Mouse (Mus musculus) embryonic facial prominence, embryonic 10.5 days (tissue): ENCODE results near the gene Fgr. TPM values are rescaled to one million over a fixed set of nuclear protein-coding genes. Genes with fewer than 3 reads are reported as not detected.

Experiments used
- DNase-seq: peaks from one replicate; pipeline ENCODE4 v3.0.0-alpha.2; 2017; ENCODE audit warnings: low spot score
- H3K27ac ChIP-seq: fragments of 300-500 bp; sonication (generic); replicated peaks from 2 replicates; pipeline ENCODE4 v1.5.1; 2016; ENCODE audit warnings: mild to moderate bottlenecking
- H3K27me3 ChIP-seq: fragments of 300-500 bp; sonication (generic); replicated peaks from 2 replicates; pipeline ENCODE4 v1.6.1; 2016; ENCODE audit warnings: low read depth, mild to moderate bottlenecking; ENCODE audit not compliant: poor library complexity, severe bottlenecking
- H3K36me3 ChIP-seq: fragments of 300-500 bp; sonication (generic); replicated peaks from 2 replicates; pipeline ENCODE4 v1.6.1; 2016; ENCODE audit warnings: mild to moderate bottlenecking, moderate library complexity
- H3K4me1 ChIP-seq: fragments of 300-500 bp; sonication (generic); 2 replicates; pipeline ENCODE4 v1.6.1; 2016
- H3K4me3 ChIP-seq: fragments of 300-500 bp; sonication (generic); 2 replicates; pipeline ENCODE4 v1.5.1; 2016; ENCODE audit warnings: mild to moderate bottlenecking, moderate library complexity
- H3K9me3 ChIP-seq: fragments of 300-500 bp; sonication (generic); 2 replicates; pipeline ENCODE4 v1.6.1; 2016; ENCODE audit warnings: mild to moderate bottlenecking
- WGBS: fragments of 180-500 bp; shearing (Covaris S2); methylation state at CpG from one replicate; pipeline ENCODE4 v1.1.7; 2016; 5-methylcytosine and 5-hydroxymethylcytosine counted together
- polyA plus RNA-seq: library from polyadenylated mRNA; unstranded; fragments of >200 nt; fragmentation: Nextera tagmentation; extraction: Ambion mirVana; gene quantifications from 2 replicates; pipeline ENCODE4 v1.2.1, GENCODE M21; 2016

Fgr gene
- polyA plus RNA-seq, 1 experiment from 2014 or later: 0.21 TPM

GRCm38 (mm10) chr4:133047353-133048105 is 73.6 kb downstream of the Fgr start:
- Histone ChIP-seq H3K4me3 (peak overlapping the region; percentile 38), H3K4me1 (peaks cover 100% of the 10 kb centered on the region), H3K27me3 (no peaks in the 10 kb centered on the region), H3K36me3 (no peaks in the 10 kb centered on the region), H3K9me3 (no peaks in the 10 kb centered on the region), H3K27ac (peak overlapping the region; percentile 92)
- DNase-seq: peak; percentile 83
- 9% methylated on average over 16 of the region's 16 CpGs for WGBS

- DNase-seq: no peak
- no peaks in the 10 kb centered on the region for H3K9me3 ChIP-seq
- H3K4me3 ChIP-seq: peak overlapping the region; percentile 21; the same call in 1 of the 2 replicates
- 72% methylated on average over 19 of the region's 19 CpGs for WGBS
- peak overlapping the region; percentile 92 for H3K27ac ChIP-seq
- H3K27me3 ChIP-seq: no peaks in the 10 kb centered on the region
- peaks cover 100% of the 10 kb centered on the region for H3K4me1 ChIP-seq
- H3K36me3 ChIP-seq: peaks cover 17% of the 10 kb centered on the region
Measured at GRCm38 (mm10) chr4:133049071-133049920, 75.4 kb downstream of the Fgr start.

DNA sequence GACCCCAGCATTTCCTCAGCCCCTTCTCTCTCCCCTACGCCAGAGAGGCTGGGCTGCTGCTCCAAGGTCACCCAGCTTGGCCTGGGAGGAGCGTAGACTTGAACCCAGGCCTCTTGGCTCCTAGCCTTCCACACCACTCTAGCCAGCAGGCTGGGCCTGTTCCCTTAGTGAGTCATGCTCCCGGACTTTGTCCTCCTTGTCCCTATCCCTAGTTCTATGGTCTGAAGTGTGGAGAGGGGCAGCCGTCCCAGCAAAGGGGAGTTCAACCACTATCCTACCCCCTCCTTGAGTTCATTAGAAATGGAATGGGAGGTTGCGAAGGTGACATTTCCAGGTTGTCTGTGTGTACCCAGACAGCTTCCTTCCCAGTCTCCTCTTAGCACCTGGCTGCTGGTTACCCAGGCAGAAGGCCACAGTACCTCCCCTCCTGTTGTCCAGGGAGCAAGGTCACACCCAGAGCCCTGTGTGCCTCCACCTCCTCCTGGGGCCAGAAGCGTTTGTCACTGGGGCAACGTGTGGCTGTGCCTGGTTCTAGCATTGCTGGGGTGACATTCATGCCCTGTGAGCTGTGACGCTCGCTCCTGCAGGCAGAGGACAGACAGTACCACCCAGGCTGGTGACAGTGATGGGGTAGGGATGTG is 76.4 kb downstream of the Fgr start:
- H3K36me3 ChIP-seq: peaks cover 27% of the 10 kb centered on the region
- peaks cover 100% of the 10 kb centered on the region for H3K4me1 ChIP-seq
- DNase-seq: no peak
- WGBS: 69% methylated on average over 9 of the region's 9 CpGs
- H3K4me3 ChIP-seq: no peak overlapping the region
- no peaks in the 10 kb centered on the region for H3K9me3 ChIP-seq
- no peaks in the 10 kb centered on the region for H3K27me3 ChIP-seq
- peak overlapping the region; percentile 57; the same call in 1 of the 2 replicates for H3K27ac ChIP-seq

- Histone ChIP-seq H3K4me3 (peak overlapping the region; percentile 37; the same call in 1 of the 2 replicates), H3K27me3 (no peaks in the 10 kb centered on the region), H3K4me1 (peaks cover 100% of the 10 kb centered on the region), H3K36me3 (peaks cover 32% of the 10 kb centered on the region), H3K27ac (peak overlapping the region; percentile 82), H3K9me3 (no peaks in the 10 kb centered on the region)
- 87% methylated on average over 6 of the region's 6 CpGs for WGBS
- no peak for DNase-seq
Measured at GRCm38 (mm10) chr4:133050837-133051549, 77.1 kb downstream of the Fgr start.

DNA sequence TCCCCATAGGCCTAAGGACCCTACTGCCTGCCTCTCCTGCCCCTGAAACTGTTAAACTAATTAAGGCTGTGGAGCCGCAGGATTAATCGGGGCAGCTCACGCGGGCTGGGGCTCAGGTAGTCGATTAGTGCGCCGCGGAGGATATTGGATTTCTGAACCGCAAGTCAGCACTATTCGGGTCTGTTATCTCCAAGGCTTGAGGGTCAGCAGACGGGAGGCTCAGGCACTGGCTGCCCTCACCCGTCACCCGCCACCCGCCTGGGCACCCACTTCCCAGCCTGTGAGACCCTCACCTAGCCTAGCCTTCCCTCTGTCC is 77.6 kb downstream of the Fgr start:
- DNase-seq: no peak
- H3K4me1 ChIP-seq: peaks cover 100% of the 10 kb centered on the region
- peak overlapping the region; percentile 82 for H3K27ac ChIP-seq
- no peaks in the 10 kb centered on the region for H3K9me3 ChIP-seq
- H3K36me3 ChIP-seq: peaks cover 32% of the 10 kb centered on the region
- H3K27me3 ChIP-seq: no peaks in the 10 kb centered on the region
- H3K4me3 ChIP-seq: peak overlapping the region; percentile 37
- 38% methylated on average over 14 of the region's 14 CpGs for WGBS

Other genes with a start within 250 kb of the Fgr start
- gene Xkr8, start 241.5 kb upstream of the Fgr start, polyA plus RNA-seq: 5.1 and 5.7 TPM in 2 replicates
- 4.3 and 4.4 TPM in 2 replicates for gene Smpdl3b, start 216.8 kb upstream of the Fgr start, polyA plus RNA-seq
- gene Rpa2, start 205.8 kb upstream of the Fgr start, polyA plus RNA-seq: 173 and 192 TPM in 2 replicates
- 0.69 and 0.80 TPM in 2 replicates for gene Themis2, start 177.7 kb upstream of the Fgr start, polyA plus RNA-seq
- 80.3 and 81.8 TPM in 2 replicates for gene Ppp1r8, start 130.9 kb upstream of the Fgr start, polyA plus RNA-seq
- 53.5 and 58.7 TPM in 2 replicates for gene Stx12, start 89.6 kb upstream of the Fgr start, polyA plus RNA-seq
- gene Fam76a, start 51.5 kb upstream of the Fgr start, polyA plus RNA-seq: 31.0 and 32.1 TPM in 2 replicates
- gene Ahdc1, start 37.2 kb downstream of the Fgr start, polyA plus RNA-seq: 11.5 and 11.6 TPM in 2 replicates
- 66.7 and 73.0 TPM in 2 replicates for gene Wasf2, start 156.4 kb downstream of the Fgr start, polyA plus RNA-seq
- 3.0 and 5.2 TPM in 2 replicates for gene Cd164l2, start 238.0 kb downstream of the Fgr start, polyA plus RNA-seq
- 0.11 and 0.57 TPM in 2 replicates for gene Gpr3, start 238.4 kb downstream of the Fgr start, polyA plus RNA-seq